Mouse (Mus musculus) liver, postnatal 0 days (tissue): Measurements from ENCODE around the gene Rdh1.

ENCODE experiments used
- CTCF ChIP-seq: sonication (generic); IDR thresholded peaks from 2 replicates; pipeline ENCODE4 v1.5.1; 2016; ENCODE audit warnings: antibody characterized with exemption, low read depth
- EP300 ChIP-seq: IDR thresholded peaks from 2 replicates; pipeline ENCODE4 v1.6.1; 2016; ENCODE audit warnings: antibody characterized with exemption, low read depth, mild to moderate bottlenecking

DNA sequence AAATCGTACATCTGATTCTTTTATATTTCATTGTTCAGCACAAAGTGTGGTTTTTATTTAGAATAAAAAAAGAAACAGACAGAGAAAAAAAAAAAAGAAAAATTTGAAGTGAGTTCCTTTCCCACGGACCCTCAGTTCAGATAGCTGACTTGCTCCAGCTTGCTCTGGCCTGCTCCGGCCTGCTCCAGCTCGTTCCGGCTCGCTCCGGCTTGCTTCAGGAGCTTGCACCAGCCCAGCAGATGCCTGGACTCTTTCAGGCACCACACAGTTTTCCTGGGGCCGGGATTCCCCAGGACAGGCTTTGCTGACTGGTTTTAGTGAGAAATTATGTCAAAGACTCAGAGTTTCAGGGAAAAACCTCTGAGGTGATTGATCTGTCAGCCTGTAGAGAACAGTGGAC is 12.3 kb upstream of the Rdh1 start:
- TF ChIP-seq CTCF (no peak), EP300 (no peak)
